Mouse (Mus musculus) bone marrow, adult 2 months (tissue): ENCODE data around the gene Gm9837.

Source experiments
- CTCF ChIP-seq: fragments of 200-500 bp; IDR thresholded peaks from 2 replicates; pipeline ENCODE4 v1.5.1; 2011; ENCODE audit warnings: low read length, control low read depth; ENCODE audit not compliant: control insufficient read depth, insufficient read depth
- POLR2A ChIP-seq: fragments of 200-500 bp; IDR thresholded peaks from 2 replicates; pipeline ENCODE4 v1.6.1; 2011; ENCODE audit warnings: low read depth, mild to moderate bottlenecking, control low read depth, low read length, borderline replicate concordance; ENCODE audit not compliant: control insufficient read depth

DNA sequence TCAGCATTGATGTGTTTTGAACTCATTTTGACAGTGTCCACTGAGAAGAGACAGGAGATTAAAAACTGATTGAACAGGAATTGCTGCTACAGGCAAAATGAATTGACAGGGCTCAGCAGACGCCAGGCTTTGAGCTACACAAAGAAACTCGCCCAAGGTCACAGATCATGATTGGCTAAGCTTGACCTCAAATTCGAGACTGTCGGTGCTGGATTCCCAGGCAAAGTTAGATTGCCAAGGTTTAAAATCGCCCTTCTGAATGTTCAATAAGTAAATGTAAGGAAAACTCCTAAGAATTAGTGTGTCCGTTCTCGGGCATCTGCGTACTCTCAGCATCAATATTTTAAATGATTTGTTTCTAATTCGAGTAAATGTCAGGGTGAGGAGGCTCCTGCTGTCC is 19.1 kb upstream of the Gm9837 start:
- TF ChIP-seq CTCF (no peak), POLR2A (no peak)
